Mouse (Mus musculus) forebrain, embryonic 12.5 days (tissue): Measurements from ENCODE around the gene Btbd9. TPM values are rescaled to one million over a fixed set of nuclear protein-coding genes. Genes with fewer than 3 reads are reported as not detected.
"Not testable (repeated sequence)": the region's sequence is repeated elsewhere in the genome, so short reads cannot be mapped to it uniquely, and the experiment has no call there.

ENCODE experiments used
- ATAC-seq: fragments of 200-750 bp; cut with Nextera tagmentation; 2 replicates; pipeline ENCODE4 v1.8.0; 2017; ENCODE audit warnings: moderate TSS enrichment; ENCODE audit not compliant: low FRiP score
- H3K27ac ChIP-seq: fragments of 300-500 bp; sonication (generic); 2 replicates; pipeline ENCODE4 v1.5.1; 2016; ENCODE audit warnings: mild to moderate bottlenecking
- H3K27me3 ChIP-seq: fragments of 300-500 bp; sonication (generic); 2 replicates; pipeline ENCODE4 v1.6.1; 2016; ENCODE audit warnings: mild to moderate bottlenecking
- H3K36me3 ChIP-seq: fragments of 300-500 bp; sonication (generic); replicated peaks from 2 replicates; pipeline ENCODE4 v1.6.1; 2016; ENCODE audit warnings: mild to moderate bottlenecking
- H3K4me1 ChIP-seq: fragments of 300-500 bp; sonication (generic); 2 replicates; pipeline ENCODE4 v1.6.1; 2016
- H3K4me2 ChIP-seq: fragments of 300-500 bp; sonication (generic); 2 replicates; pipeline ENCODE4 v1.6.1; 2016; ENCODE audit warnings: mild to moderate bottlenecking, moderate library complexity
- H3K4me3 ChIP-seq: fragments of 300-500 bp; sonication (generic); replicated peaks from 2 replicates; pipeline ENCODE4 v1.5.1; 2016; ENCODE audit warnings: mild to moderate bottlenecking
- H3K9ac ChIP-seq: fragments of 300-500 bp; sonication (generic); 2 replicates; pipeline ENCODE4 v1.6.1; 2016; ENCODE audit warnings: mild to moderate bottlenecking
- H3K9me3 ChIP-seq: fragments of 300-500 bp; sonication (generic); 2 replicates; pipeline ENCODE4 v1.6.1; 2016
- WGBS: fragments of 180-500 bp; shearing (Covaris S2); methylation state at CpG from one replicate; pipeline ENCODE4 v1.1.7; 2016; 5-methylcytosine and 5-hydroxymethylcytosine counted together
- polyA plus RNA-seq: library from polyadenylated mRNA; unstranded; fragments of >200 nt; fragmentation: Nextera tagmentation; extraction: Ambion mirVana; gene quantifications from 2 replicates; pipeline ENCODE4 v1.2.1, GENCODE M21; 2016

The Btbd9 gene
- polyA plus RNA-seq, 1 experiment from 2014 or later, result 85.9 TPM

DNA sequence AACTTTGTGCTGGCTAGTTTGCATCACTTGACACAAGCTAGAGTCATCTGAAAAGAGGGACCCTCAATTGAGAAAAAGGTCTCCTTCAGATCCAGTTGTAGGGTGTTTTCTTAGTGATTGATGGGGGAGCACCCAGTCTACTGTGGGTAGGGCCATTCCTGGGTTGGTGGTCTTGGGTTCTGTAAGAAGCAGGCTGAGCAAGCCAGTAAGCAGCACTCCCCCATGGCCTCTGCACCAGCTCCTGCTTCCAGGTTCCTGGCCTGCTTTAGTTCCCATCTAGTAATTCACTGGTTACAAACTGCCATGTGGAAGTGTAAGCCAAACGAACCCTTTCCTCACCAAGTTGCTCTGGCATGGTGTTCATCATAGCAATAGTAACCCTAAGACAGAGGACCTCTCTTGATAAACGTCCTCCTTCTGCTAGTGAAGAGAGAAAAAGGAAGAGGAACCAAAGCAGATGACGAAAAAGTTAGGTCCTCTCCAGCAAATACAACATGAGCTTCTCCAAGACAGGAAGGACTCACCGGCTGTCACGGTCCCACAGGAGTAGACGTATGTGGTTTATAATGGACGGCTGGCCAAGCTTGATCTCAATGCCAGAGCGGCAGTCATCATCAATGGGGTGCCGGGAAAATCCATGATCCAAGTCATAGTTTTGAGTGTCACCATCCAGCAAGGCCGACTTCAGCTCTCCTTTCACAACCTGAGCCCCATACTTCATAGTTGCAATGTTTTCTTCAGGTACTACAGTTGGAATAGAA lies 59.5 kb downstream of the Btbd9 start:
- no peak overlapping the region for H3K9ac ChIP-seq
- H3K9me3 ChIP-seq, result no peaks in the 10 kb centered on the region
- no peak overlapping the region for H3K4me3 ChIP-seq
- H3K27ac ChIP-seq, result no peak overlapping the region
- H3K4me2 ChIP-seq, result no peak overlapping the region
- no peaks in the 10 kb centered on the region for H3K4me1 ChIP-seq
- H3K36me3 ChIP-seq, result peaks cover 20% of the 10 kb centered on the region
- no peaks in the 10 kb centered on the region for H3K27me3 ChIP-seq
- ATAC-seq, result no peak
- 97% methylated on average over 10 of the region's 10 CpGs for WGBS

DNA sequence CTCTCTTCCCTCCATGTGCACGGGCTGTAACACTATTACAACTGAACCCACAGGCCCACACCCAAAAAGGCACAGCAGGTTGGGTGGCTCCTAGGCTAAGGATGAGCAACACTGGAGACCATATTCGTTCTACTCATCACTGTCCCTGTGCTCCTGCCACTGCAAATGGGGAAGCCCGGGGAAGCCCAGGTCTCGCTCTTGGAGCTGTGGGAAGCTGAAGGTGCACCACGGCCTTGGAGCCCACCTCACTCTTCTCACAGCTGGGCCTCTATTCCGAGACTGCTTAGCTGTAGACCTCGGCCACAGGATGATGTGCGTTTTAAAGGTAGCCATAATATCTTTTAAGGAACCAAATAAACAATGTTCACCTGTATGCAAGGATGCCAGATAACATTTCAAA lies 60.9 kb downstream of the Btbd9 start:
- no peak overlapping the region for H3K4me3 ChIP-seq
- H3K27me3 ChIP-seq, result no peaks in the 10 kb centered on the region
- no peak overlapping the region for H3K9ac ChIP-seq
- no peak overlapping the region for H3K4me2 ChIP-seq
- peaks cover 2% of the 10 kb centered on the region; the same call in 1 of the 2 replicates for H3K4me1 ChIP-seq
- H3K36me3 ChIP-seq, result peaks cover 20% of the 10 kb centered on the region
- H3K27ac ChIP-seq, result no peak overlapping the region
- no peak for ATAC-seq
- no peaks in the 10 kb centered on the region for H3K9me3 ChIP-seq
- 93% methylated on average over 8 of the region's 8 CpGs for WGBS

DNA sequence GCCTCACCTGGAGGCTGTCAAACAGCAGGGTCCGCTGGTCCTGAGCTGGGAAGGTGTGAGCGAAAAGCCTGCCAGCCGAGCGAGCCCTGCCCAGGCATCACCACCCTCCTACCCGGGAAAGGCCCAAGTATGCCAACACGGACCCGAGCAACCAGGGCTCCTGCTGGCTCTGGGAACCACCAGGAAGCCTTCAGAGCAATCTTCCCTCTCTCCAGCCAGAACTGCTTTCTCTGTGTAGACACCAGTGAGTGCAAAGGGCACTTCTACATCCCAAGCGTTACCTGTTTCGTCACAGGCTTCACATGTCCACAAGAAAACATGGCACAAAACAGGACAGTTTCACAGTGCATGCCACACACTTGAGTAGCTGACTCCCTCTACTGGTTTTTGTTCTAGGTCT lies 63.3 kb downstream of the Btbd9 start:
- Histone ChIP-seq H3K4me1 (peaks cover 20% of the 10 kb centered on the region), H3K4me2 (no peak overlapping the region), H3K4me3 (no peak overlapping the region), H3K27me3 (no peaks in the 10 kb centered on the region), H3K27ac (no peak overlapping the region), H3K9me3 (no peaks in the 10 kb centered on the region), H3K9ac (no peak overlapping the region), H3K36me3 (peaks cover 20% of the 10 kb centered on the region)
- no peak for ATAC-seq
- 93% methylated on average over 9 of the region's 9 CpGs for WGBS

DNA sequence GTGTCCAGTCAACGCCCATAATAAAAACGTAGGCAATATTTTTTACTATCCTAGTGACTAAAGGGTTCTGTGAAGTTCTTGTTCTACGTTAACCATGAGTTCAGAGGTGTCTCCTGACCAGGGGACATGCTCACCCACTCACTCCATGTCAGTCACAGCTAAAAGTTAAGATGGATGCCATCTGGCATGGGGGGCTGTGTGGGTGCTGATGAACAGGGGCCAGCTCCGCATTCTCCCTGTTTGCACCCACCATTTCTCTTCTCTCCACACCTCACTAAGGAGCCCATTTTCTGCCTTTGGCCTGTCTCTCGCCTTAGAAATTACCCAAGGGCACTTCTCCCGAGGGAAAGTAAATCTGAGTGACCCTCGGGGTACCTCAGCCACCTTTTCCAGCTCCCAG lies 63.8 kb downstream of the Btbd9 start:
- H3K4me2 ChIP-seq, result no peak overlapping the region
- H3K4me1 ChIP-seq, result peaks cover 23% of the 10 kb centered on the region
- WGBS, result 97% methylated on average over 7 of the region's 7 CpGs

DNA sequence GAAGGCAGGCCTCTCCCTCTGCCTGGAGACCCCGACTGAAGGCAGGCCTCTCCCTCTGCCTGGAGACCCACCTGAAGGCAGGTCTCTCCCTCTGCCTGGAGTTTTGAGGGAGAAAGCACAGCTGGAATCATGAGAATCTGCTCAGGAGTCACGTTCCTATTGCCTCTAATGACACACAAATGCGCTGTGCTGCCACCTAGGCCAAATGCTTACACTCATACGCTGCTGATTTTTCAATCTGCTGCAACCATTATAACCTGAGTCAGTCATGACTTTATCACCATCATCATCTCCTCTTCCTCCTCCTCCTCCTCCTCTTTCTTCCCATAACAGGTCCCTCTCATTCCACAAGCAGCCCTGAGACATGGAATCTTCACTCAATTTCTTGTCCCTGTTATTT lies 64.3 kb downstream of the Btbd9 start:
- H3K4me3 ChIP-seq, result no peak overlapping the region
- H3K9me3 ChIP-seq, result no peaks in the 10 kb centered on the region
- no peak overlapping the region for H3K27ac ChIP-seq
- no peak overlapping the region for H3K9ac ChIP-seq
- H3K27me3 ChIP-seq, result no peaks in the 10 kb centered on the region
- no peak overlapping the region for H3K4me2 ChIP-seq
- no peak for ATAC-seq
- H3K4me1 ChIP-seq, result peaks cover 29% of the 10 kb centered on the region
- WGBS, result 68% methylated on average over 3 of the region's 4 CpGs
- peaks cover 17% of the 10 kb centered on the region for H3K36me3 ChIP-seq

More for the DNA sequence above, 63.8 kb downstream of the Btbd9 start:
- Histone ChIP-seq H3K27ac (no peak overlapping the region), H3K36me3 (peaks cover 20% of the 10 kb centered on the region), H3K9me3 (no peaks in the 10 kb centered on the region), H3K9ac (no peak overlapping the region), H3K27me3 (no peaks in the 10 kb centered on the region), H3K4me3 (no peak overlapping the region)
- no peak for ATAC-seq

DNA sequence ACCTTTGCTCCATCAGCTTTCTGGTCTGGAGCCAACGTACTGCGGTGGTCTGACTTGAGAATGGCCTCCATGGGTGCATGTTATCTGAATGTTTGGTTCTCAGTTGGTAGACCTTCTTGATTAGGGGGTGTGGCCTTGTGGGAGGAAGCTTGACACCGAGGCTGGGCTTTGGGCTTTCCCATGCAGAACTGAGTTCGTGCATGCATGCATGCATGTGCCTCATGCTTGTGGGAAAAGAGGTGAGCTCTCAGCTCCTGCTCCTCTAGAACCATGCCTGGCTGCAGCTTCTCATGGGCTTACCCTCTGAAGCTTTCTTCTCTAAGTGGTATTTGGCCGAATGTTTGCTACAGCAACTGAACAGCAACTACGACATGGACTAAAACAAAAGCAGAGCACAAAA lies 64.9 kb downstream of the Btbd9 start:
- 75% methylated on average over 6 of the region's 6 CpGs for WGBS
- Histone ChIP-seq H3K9ac (no peak overlapping the region), H3K27me3 (no peaks in the 10 kb centered on the region), H3K9me3 (no peaks in the 10 kb centered on the region), H3K4me3 (no peak overlapping the region), H3K36me3 (peaks cover 11% of the 10 kb centered on the region; the same call in 1 of the 2 replicates), H3K4me1 (peaks cover 32% of the 10 kb centered on the region), H3K4me2 (no peak overlapping the region), H3K27ac (no peak overlapping the region)
- ATAC-seq, result no peak

DNA sequence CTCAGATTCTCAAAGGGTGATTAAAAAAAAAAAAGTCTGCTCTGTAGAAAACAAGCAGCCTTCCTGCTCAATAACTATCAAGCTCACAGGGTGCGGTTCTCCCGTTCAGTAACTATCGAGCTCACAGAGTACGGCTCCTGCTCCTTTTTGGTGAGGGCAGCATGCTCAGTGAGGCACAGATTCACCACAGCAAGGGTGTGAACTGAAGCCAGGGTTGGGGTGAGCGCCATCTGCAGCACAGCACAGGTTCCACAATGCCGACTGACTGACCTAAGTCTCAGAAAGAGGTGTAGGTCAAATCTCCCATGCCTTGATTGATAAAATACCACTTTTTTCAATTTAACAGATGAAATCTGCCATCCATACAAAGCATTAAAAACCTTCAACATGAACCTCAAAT lies 66.1 kb downstream of the Btbd9 start:
- Histone ChIP-seq H3K27ac (no peak overlapping the region), H3K36me3 (peaks cover 8% of the 10 kb centered on the region; the same call in 1 of the 2 replicates), H3K4me1 (peaks cover 35% of the 10 kb centered on the region), H3K9me3 (no peaks in the 10 kb centered on the region), H3K9ac (no peak overlapping the region), H3K4me3 (no peak overlapping the region), H3K4me2 (no peak overlapping the region), H3K27me3 (no peaks in the 10 kb centered on the region)
- WGBS, result 56% methylated on average over 6 of the region's 6 CpGs
- ATAC-seq, result no peak

DNA sequence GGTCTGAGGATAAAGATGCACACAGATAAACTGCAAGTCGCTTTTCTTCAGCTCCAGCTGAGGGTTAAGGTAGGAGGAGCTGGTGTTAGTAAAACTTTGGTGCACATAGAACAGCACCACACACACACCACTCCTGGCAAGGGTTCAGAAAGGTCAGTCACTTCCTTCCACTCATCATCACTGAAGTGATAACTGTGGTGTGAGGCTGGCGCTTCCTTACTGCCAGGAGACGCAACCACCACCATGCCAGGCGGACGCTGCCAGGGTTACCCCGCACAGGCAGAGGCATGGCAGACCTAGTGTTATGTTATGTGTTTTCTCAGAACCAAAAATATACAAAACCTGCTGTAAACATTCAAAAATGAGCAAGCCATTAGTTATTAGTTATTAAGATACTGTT lies 66.6 kb downstream of the Btbd9 start:
- H3K4me1 ChIP-seq, result peaks cover 35% of the 10 kb centered on the region
- peaks cover 5% of the 10 kb centered on the region; the same call in 1 of the 2 replicates for H3K36me3 ChIP-seq
- WGBS, result 92% methylated on average over 6 of the region's 6 CpGs
- H3K27me3 ChIP-seq, result no peaks in the 10 kb centered on the region
- H3K9ac ChIP-seq, result no peak overlapping the region
- no peak overlapping the region for H3K4me2 ChIP-seq
- no peak overlapping the region for H3K4me3 ChIP-seq
- no peak for ATAC-seq
- no peak overlapping the region for H3K27ac ChIP-seq
- H3K9me3 ChIP-seq, result no peaks in the 10 kb centered on the region

DNA sequence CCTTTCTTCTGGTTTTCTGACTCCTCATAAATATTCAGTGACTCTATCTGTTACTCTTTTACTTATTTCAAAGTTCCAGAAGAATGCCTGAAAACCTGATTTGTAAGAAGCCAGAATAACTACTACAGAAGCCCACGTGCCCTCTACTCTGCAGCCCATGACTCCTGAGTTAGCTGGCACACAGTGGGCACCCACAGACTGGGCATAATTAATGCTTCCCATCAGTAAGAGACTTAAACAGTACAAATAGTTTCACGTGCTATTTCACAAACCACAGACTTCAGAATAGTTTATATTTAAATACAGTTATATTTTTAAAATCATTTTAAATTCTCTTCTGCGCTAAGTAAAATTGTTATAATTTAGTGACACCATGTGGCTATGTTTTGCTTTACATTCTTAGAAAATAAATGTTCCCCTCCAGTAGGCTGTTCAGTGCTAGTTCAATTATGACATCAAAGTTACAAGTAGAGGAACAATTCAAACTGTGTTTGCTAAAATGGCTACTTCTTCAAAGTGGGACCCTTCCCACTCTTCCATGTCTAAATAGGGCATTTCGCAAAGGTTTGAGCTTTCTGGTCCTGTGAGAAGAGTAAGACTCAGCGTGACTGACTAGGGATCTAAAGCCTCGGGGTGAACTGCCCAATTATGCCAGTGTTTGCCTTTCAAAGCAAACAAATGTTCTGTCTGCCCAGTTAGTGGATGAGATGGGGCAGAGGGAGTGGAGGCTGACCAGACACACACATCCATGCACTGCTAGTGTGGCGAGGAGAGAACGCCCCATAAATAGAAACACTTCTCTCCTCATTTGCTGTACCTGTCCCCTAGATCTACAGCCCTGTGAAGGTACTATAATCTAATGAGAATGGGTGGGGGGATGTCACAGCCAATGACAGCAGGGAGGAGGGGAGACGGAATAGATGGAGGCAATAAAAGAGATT lies 68.4 kb downstream of the Btbd9 start:
- peak overlapping the region; percentile 27; the same call in 1 of the 2 replicates for H3K27ac ChIP-seq
- no peak overlapping the region for H3K4me3 ChIP-seq
- WGBS, result 55% methylated on average over 9 of the region's 9 CpGs
- H3K4me1 ChIP-seq, result peaks cover 35% of the 10 kb centered on the region
- H3K9me3 ChIP-seq, result no peaks in the 10 kb centered on the region
- peaks cover 4% of the 10 kb centered on the region; the same call in 1 of the 2 replicates for H3K36me3 ChIP-seq
- no peak for ATAC-seq
- no peak overlapping the region for H3K9ac ChIP-seq
- no peak overlapping the region for H3K4me2 ChIP-seq
- no peaks in the 10 kb centered on the region for H3K27me3 ChIP-seq

DNA sequence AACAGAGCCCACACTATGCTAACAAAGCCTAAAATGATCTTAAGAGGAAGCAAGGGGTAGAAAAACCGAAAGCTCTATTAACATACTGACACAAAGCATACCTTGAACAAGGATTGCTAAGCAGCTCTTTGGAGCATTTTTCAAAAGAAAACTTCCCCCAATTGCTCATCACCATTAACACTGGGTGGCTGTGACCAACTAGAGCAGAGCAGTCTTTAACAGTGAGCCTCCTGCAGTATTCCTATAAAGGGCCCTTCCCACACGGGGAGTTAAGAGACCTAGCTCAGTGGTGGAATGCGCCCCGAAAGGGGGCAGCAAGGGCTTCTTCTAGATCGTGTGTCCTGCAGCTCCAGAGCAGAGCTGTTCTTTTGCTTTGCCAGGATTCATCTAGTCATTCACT lies 69.4 kb downstream of the Btbd9 start:
- no peaks in the 10 kb centered on the region for H3K27me3 ChIP-seq
- H3K27ac ChIP-seq, result peak overlapping the region; percentile 27; the same call in 1 of the 2 replicates
- H3K36me3 ChIP-seq, result no peaks in the 10 kb centered on the region
- H3K9me3 ChIP-seq, result no peaks in the 10 kb centered on the region
- ATAC-seq, result no peak
- no peak overlapping the region for H3K4me2 ChIP-seq
- H3K4me3 ChIP-seq, result no peak overlapping the region
- H3K9ac ChIP-seq, result no peak overlapping the region; the same call in 1 of the 2 replicates
- WGBS, result 28% methylated on average over 5 of the region's 5 CpGs
- H3K4me1 ChIP-seq, result peaks cover 35% of the 10 kb centered on the region

DNA sequence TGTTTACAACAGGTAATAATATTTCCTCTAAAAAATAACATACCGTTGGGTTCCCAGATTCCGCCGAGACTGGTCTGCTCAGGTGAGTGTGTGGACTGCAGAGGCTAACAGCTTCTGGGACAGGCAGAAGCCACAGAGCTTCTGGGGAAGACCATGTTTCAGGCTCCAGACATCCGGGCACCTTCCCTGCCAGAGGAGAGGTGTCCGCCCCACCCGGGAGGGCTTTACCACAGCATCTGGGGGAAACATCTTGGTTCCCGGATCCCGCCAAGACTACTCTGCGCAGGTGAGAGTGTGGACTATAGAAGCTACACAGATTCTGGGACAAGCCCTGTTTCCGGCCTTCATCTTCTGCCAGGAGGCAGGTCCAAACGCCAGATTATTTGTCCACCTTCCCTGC lies 76.7 kb downstream of the Btbd9 start:
- not testable (repeated sequence) for H3K27ac ChIP-seq

DNA sequence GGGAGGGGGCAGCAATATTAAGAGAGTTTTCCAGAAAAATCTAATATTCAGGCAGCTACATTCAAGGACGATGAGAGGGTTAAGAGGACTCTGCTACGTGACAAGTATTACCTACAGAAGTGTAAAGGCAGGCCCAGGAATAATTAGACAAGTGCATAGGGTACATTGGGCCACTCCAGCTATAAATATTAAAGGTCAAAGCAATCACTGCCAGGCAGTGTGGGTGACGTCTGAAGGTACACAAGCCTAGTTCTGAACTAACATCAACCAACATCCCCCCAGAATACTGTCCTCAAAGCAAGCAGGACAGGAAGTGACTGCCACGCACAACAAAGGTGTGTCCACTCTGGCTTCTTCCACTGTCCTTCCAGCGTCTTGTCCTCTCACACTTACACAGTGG lies 77.5 kb downstream of the Btbd9 start:
- H3K9me3 ChIP-seq, result no peaks in the 10 kb centered on the region
- no peaks in the 10 kb centered on the region for H3K27me3 ChIP-seq
- H3K27ac ChIP-seq, result 0 out of 2 replicates have a peak overlapping the region, but pooled peaks have one; percentile 31
- ATAC-seq, result no peak
- peaks cover 31% of the 10 kb centered on the region for H3K4me1 ChIP-seq
- H3K36me3 ChIP-seq, result no peaks in the 10 kb centered on the region
- no peak overlapping the region for H3K4me2 ChIP-seq
- no peak overlapping the region for H3K4me3 ChIP-seq
- 84% methylated on average over 5 of the region's 5 CpGs for WGBS
- no peak overlapping the region for H3K9ac ChIP-seq

More for the DNA sequence above, 76.7 kb downstream of the Btbd9 start:
- H3K4me3 ChIP-seq, H3K27me3 ChIP-seq, H3K36me3 ChIP-seq, ATAC-seq, H3K9me3 ChIP-seq, H3K9ac ChIP-seq, H3K4me2 ChIP-seq: not testable (repeated sequence)
- 96% methylated on average over 11 of the region's 11 CpGs for WGBS
- H3K4me1 ChIP-seq, result peaks cover 31% of the 10 kb centered on the region
